Mouse (Mus musculus) adrenal gland, postnatal 36 days (tissue): ENCODE measurements at regions not wholly inside any gene's neighbourhood (a gene's known extent, or its start where the extent isn't known, plus 50 kb on each side); places are given as distances from the start of the nearest gene placed in this dataset.

Experiments used
- DNase-seq, 2 experiments: peaks; one replicate each; pipeline ENCODE4 v3.0.0; 2021; ENCODE audit warnings: mixed read lengths in 1 of 2

DNA sequence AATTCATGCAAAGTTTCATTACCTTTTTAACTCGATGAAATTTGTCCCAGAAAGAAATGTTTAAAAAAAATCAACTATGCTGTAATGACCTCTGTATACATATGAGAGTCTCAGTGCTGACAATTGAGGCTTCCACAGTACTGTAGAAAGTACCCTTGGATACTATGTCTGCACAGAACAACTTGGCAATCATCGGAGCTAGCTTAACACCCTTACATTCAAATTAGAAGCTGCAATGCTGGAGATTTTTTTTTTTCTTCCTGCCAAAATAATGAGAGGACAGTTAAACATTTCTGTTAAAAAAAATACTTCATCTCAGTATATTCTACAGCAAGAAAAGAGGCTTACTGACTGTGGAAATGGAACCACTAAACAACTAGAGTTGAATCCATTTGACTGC lies 452.1 kb upstream of the Cntn6 start:
- DNase-seq = no peak

DNA sequence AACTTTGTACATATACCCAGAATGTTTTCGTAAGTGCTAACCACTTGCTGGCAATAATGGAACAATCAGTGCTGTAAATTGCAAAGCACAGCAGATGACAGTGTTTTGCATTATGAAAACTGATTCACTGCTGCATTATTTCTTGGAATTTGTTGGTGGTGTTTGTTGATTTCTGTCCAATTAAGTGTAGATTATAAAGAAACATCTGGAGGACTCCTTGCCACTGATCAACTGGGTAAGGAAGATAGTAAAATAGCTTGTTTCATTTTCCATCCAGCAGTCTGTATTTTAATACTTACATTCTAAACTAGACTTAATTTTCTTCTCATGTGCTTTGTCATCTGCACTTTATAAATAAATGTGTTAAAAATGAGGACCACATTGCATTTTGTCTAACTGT lies 436.6 kb upstream of the Cntn6 start:
- DNase-seq = no peak

DNA sequence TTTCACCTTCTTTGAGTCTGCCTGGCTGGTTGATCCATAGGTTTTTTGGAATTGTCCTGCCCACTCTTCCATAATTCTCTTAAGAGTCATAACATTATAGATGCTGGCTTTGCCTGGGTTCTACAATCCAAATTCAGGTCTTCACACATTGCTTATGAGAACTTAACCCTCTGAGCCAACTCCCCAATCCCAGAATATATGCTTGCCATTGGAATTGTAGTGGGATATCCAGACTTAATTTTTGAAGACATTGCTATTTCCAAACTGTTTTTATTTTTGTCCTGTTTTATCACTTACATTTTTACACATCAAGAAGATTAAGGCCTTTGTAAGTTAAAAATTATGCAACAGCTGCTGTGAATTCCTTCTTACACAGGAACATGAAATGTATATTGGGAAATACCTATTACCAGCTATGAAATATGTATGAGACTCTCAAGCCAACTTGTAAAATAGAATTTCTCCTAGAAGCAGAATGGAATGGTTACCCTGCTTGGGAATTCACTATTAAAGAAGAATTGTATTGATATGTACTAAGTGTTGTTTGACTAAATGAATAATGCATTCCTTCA lies 430.8 kb upstream of the Cntn6 start:
- DNase-seq = no peak

DNA sequence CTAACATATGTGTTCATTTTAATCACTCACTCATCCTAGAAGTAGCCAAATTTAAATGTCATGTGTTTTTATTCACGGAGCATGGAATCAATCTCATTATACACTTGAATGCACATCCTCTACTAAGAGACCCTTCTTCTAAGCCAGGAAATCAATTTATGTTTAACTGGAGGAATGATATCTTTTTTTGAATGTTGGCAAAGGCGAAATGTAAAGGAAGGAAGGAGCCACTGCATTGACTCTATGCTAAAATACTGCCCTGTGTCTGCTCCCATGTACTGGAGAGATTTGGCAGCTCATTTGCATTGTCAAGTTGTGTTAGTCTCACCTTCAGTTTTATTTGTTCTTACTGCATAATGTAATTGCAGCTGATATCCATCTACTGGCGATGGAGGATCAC lies 412.0 kb upstream of the Cntn6 start:
- no peak for DNase-seq

DNA sequence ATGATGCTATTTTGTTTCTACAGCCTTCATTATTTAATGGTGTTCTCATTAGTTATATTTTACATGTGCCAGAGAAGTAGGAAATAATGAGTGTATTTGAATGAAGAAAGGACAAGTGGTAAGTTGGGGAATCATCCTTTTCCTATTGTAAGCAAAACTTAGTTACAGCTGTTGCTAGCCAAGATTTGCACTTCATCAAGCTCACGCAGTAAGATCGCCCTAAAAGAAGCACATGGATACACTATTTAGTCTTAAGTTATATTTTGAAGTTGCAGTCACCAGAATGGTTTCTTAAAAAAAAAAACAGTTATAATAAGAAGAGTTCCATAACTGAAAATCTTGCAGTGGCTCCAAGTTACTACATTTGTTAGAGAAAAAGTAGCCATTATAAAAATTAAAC lies 410.3 kb upstream of the Cntn6 start:
- no peak for DNase-seq

DNA sequence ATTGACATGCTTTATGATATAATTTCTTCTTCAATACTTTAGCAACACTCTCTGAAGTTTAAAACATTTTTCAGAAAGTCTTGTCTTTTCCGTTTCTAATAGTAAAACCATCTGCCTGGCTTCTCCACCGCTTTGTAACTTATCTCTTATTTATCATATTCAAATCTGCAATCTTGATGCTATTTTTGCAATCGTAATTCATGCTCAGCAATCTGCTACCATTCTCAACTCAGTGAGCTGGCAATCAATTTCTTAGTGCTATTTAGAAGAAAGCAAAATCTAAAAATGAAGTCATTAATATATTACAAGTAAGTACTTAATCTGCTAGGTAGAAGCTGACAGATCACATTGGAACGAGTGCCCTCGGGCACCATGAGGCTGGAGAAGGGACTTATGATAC lies 384.2 kb upstream of the Cntn6 start:
- DNase-seq = no peak
